Mouse (Mus musculus) left cerebral cortex, adult 11 months (tissue): ENCODE measurements at regions not wholly inside any gene's neighbourhood (a gene's known extent, or its start where the extent isn't known, plus 50 kb on each side); places are given as distances from the start of the nearest gene placed in this dataset.

ENCODE experiments used
- DNase-seq: peaks from one replicate; pipeline ENCODE4 v3.0.0; 2022; ENCODE audit warnings: low spot score

GRCm38 (mm10) chr17:50438960-50439359 lies 70.2 kb upstream of the Plcl2 start:
- no peak for DNase-seq

- no peak for DNase-seq
Measured at GRCm38 (mm10) chr17:50439365-50439764, 69.8 kb upstream of the Plcl2 start.

- no peak for DNase-seq
Measured at GRCm38 (mm10) chr17:50442062-50442461, 67.1 kb upstream of the Plcl2 start.

- DNase-seq = no peak
Measured at GRCm38 (mm10) chr17:50442905-50443304, 66.3 kb upstream of the Plcl2 start.

- no peak for DNase-seq
Measured at GRCm38 (mm10) chr17:50443376-50444022, 65.7 kb upstream of the Plcl2 start.

- no peak for DNase-seq
Measured at GRCm38 (mm10) chr17:50444023-50444389, 65.2 kb upstream of the Plcl2 start.

GRCm38 (mm10) chr17:50448693-50449092 lies 60.5 kb upstream of the Plcl2 start:
- no peak for DNase-seq

- no peak for DNase-seq
Measured at GRCm38 (mm10) chr17:50451606-50452005, 57.6 kb upstream of the Plcl2 start.

- DNase-seq = no peak
Measured at GRCm38 (mm10) chr17:50453524-50453923, 55.7 kb upstream of the Plcl2 start.

- no peak for DNase-seq
Measured at GRCm38 (mm10) chr17:50453956-50454355, 55.2 kb upstream of the Plcl2 start.

GRCm38 (mm10) chr17:50454917-50455316 lies 54.3 kb upstream of the Plcl2 start:
- no peak for DNase-seq

- DNase-seq = no peak
Measured at GRCm38 (mm10) chr17:50455719-50456118, 53.5 kb upstream of the Plcl2 start.

- DNase-seq = no peak
Measured at GRCm38 (mm10) chr17:50457053-50457697, 52.0 kb upstream of the Plcl2 start.

GRCm38 (mm10) chr17:50458232-50458631 lies 51.0 kb upstream of the Plcl2 start:
- DNase-seq = no peak
